Mouse (Mus musculus) kidney, embryonic 16.5 days (tissue): ENCODE results near the gene Ipmk. TPM values are rescaled to one million over a fixed set of nuclear protein-coding genes. Genes with fewer than 3 reads are reported as not detected.
A peak's percentile ranks its signal among the peaks of the same experiment; 100 is the strongest.
"Not testable (repeated sequence)": the region's sequence is repeated elsewhere in the genome, so short reads cannot be mapped to it uniquely, and the experiment has no call there.

Experiments
- ATAC-seq: fragments of 200-750 bp; cut with Nextera tagmentation; 2 replicates; pipeline ENCODE4 v1.8.0; 2017; ENCODE audit warnings: moderate TSS enrichment; ENCODE audit not compliant: low FRiP score, low TSS enrichment
- H3K27ac ChIP-seq: fragments of 300-500 bp; sonication (generic); 2 replicates; pipeline ENCODE4 v1.5.1; 2014; ENCODE audit warnings: low read length
- H3K27me3 ChIP-seq: fragments of 300-500 bp; sonication (generic); 2 replicates; pipeline ENCODE4 v1.6.1; 2014; ENCODE audit warnings: low read length, control low read depth, mixed read lengths; ENCODE audit not compliant: insufficient read depth
- H3K36me3 ChIP-seq: fragments of 300-500 bp; sonication (generic); 2 replicates; pipeline ENCODE4 v1.6.1; 2014; ENCODE audit warnings: low read length, control low read depth, mixed read lengths; ENCODE audit not compliant: insufficient read depth
- H3K4me1 ChIP-seq: fragments of 300-500 bp; sonication (generic); 2 replicates; pipeline ENCODE4 v1.6.1; 2014; ENCODE audit warnings: low read length, control low read depth, mixed read lengths; ENCODE audit not compliant: insufficient read depth
- H3K4me2 ChIP-seq: fragments of 300-500 bp; sonication (generic); replicated peaks from 2 replicates; pipeline ENCODE4 v1.6.1; 2014; ENCODE audit warnings: low read depth, low read length
- H3K4me3 ChIP-seq: fragments of 300-500 bp; sonication (generic); 2 replicates; pipeline ENCODE4 v1.5.1; 2014; ENCODE audit warnings: mild to moderate bottlenecking, low read length
- H3K9ac ChIP-seq: fragments of 300-500 bp; sonication (generic); replicated peaks from 2 replicates; pipeline ENCODE4 v1.6.1; 2014; ENCODE audit warnings: low read length
- H3K9me3 ChIP-seq: fragments of 300-500 bp; sonication (generic); 2 replicates; pipeline ENCODE4 v1.6.1; 2016; ENCODE audit warnings: low read length, control low read depth
- WGBS: fragments of 180-500 bp; shearing (Covaris S2); extraction: QIAGEN DNeasy Blood & Tissue Kit; methylation state at CpG from one replicate; pipeline ENCODE4 v1.1.7; 2014; 5-methylcytosine and 5-hydroxymethylcytosine counted together
- polyA plus RNA-seq: library from polyadenylated mRNA; unstranded; fragments of >200 nt; fragmentation: Nextera tagmentation; extraction: Ambion mirVana; gene quantifications from 2 replicates; pipeline ENCODE4 v1.2.1, GENCODE M21; 2015

Gene Ipmk
- polyA plus RNA-seq, 1 experiment from 2014 or later = 15.6 TPM

- Histone ChIP-seq H3K4me3 (0 out of 2 replicates have a peak overlapping the region, but pooled peaks have one; percentile 11), H3K27ac (peak overlapping the region; percentile 76)
- WGBS = 69% methylated on average over 29 of the region's 29 CpGs
Observed at GRCm38 (mm10) chr10:71381471-71382033, 34.0 kb downstream of the Ipmk start.

GRCm38 (mm10) chr10:71382109-71382508 is 34.5 kb downstream of the Ipmk start:
- Histone ChIP-seq H3K9me3 (no peaks in the 10 kb centered on the region), H3K27ac (peak overlapping the region; percentile 76), H3K36me3 (peaks cover 17% of the 10 kb centered on the region; the same call in 1 of the 2 replicates), H3K4me1 (peaks cover 32% of the 10 kb centered on the region), H3K4me3 (0 out of 2 replicates have a peak overlapping the region, but pooled peaks have one; percentile 11), H3K9ac (0 out of 2 replicates have a peak overlapping the region, but pooled peaks have one; percentile 37), H3K4me2 (peak overlapping the region; percentile 37), H3K27me3 (no peaks in the 10 kb centered on the region)
- 35% methylated on average over 7 of the region's 7 CpGs for WGBS
- ATAC-seq = peak; percentile 49; the same call in 1 of the 2 replicates

More at GRCm38 (mm10) chr10:71381471-71382033, 34.0 kb downstream of the Ipmk start:
- peak overlapping the region; percentile 37 for H3K4me2 ChIP-seq
- peaks cover 22% of the 10 kb centered on the region; the same call in 1 of the 2 replicates for H3K36me3 ChIP-seq
- no peak overlapping the region for H3K9ac ChIP-seq
- peaks cover 32% of the 10 kb centered on the region for H3K4me1 ChIP-seq
- H3K27me3 ChIP-seq = no peaks in the 10 kb centered on the region
- no peaks in the 10 kb centered on the region for H3K9me3 ChIP-seq
- ATAC-seq = no peak

- H3K4me1 ChIP-seq = peaks cover 32% of the 10 kb centered on the region
- no peaks in the 10 kb centered on the region for H3K9me3 ChIP-seq
- WGBS = 34% methylated on average over 8 of the region's 8 CpGs
- H3K9ac ChIP-seq = no peak overlapping the region
- H3K4me3 ChIP-seq = no peak overlapping the region
- no peak overlapping the region for H3K4me2 ChIP-seq
- H3K27ac ChIP-seq = peak overlapping the region; percentile 65; the same call in 1 of the 2 replicates
- no peaks in the 10 kb centered on the region for H3K27me3 ChIP-seq
- H3K36me3 ChIP-seq = peaks cover 14% of the 10 kb centered on the region; the same call in 1 of the 2 replicates
- no peak for ATAC-seq
Observed at GRCm38 (mm10) chr10:71382858-71383551, 35.4 kb downstream of the Ipmk start.

- 50% methylated on average over 6 of the region's 6 CpGs for WGBS
- peak overlapping the region; percentile 65; the same call in 1 of the 2 replicates for H3K27ac ChIP-seq
Observed at GRCm38 (mm10) chr10:71383552-71383924, 36.0 kb downstream of the Ipmk start.

GRCm38 (mm10) chr10:71384159-71385044 is 36.8 kb downstream of the Ipmk start:
- WGBS = 34% methylated on average over 19 of the region's 19 CpGs
- Histone ChIP-seq H3K4me2 (no peak overlapping the region), H3K4me1 (peaks cover 32% of the 10 kb centered on the region), H3K36me3 (0 out of 2 replicates have a peak, but pooled peaks cover 6% of the 10 kb centered on the region), H3K9me3 (no peaks in the 10 kb centered on the region), H3K9ac (no peak overlapping the region), H3K27me3 (no peaks in the 10 kb centered on the region), H3K4me3 (no peak overlapping the region), H3K27ac (peak overlapping the region; percentile 51; the same call in 1 of the 2 replicates)
- peak; percentile 71 for ATAC-seq

More at GRCm38 (mm10) chr10:71383552-71383924, 36.0 kb downstream of the Ipmk start:
- not testable (repeated sequence) for H3K9ac ChIP-seq, H3K27me3 ChIP-seq, H3K4me3 ChIP-seq, H3K4me2 ChIP-seq, H3K9me3 ChIP-seq, ATAC-seq
- Histone ChIP-seq H3K4me1 (peaks cover 32% of the 10 kb centered on the region), H3K36me3 (peaks cover 13% of the 10 kb centered on the region; the same call in 1 of the 2 replicates)

GRCm38 (mm10) chr10:71389311-71389710 is 41.7 kb downstream of the Ipmk start:
- Histone ChIP-seq H3K4me2 (no peak overlapping the region), H3K27me3 (no peaks in the 10 kb centered on the region), H3K27ac (no peak overlapping the region), H3K36me3 (no peaks in the 10 kb centered on the region), H3K9ac (no peak overlapping the region), H3K4me1 (peaks cover 10% of the 10 kb centered on the region), H3K4me3 (no peak overlapping the region), H3K9me3 (peaks cover 12% of the 10 kb centered on the region; the same call in 1 of the 2 replicates)
- no peak for ATAC-seq
- 86% methylated on average over 5 of the region's 5 CpGs for WGBS

- H3K4me3 ChIP-seq = no peak overlapping the region
- H3K27me3 ChIP-seq = no peaks in the 10 kb centered on the region
- peaks cover 4% of the 10 kb centered on the region; the same call in 1 of the 2 replicates for H3K9me3 ChIP-seq
- H3K4me2 ChIP-seq = no peak overlapping the region
- no peak for ATAC-seq
- WGBS = 85% methylated on average over 10 of the region's 10 CpGs
- H3K9ac ChIP-seq = no peak overlapping the region
- H3K27ac ChIP-seq = no peak overlapping the region
- H3K4me1 ChIP-seq = no peaks in the 10 kb centered on the region
- H3K36me3 ChIP-seq = no peaks in the 10 kb centered on the region
Observed at GRCm38 (mm10) chr10:71398383-71399145, 51.0 kb downstream of the Ipmk start.

GRCm38 (mm10) chr10:71399399-71399798 is 51.8 kb downstream of the Ipmk start:
- Histone ChIP-seq H3K9ac (no peak overlapping the region), H3K4me2 (no peak overlapping the region), H3K36me3 (no peaks in the 10 kb centered on the region), H3K27me3 (no peaks in the 10 kb centered on the region), H3K27ac (no peak overlapping the region), H3K4me1 (no peaks in the 10 kb centered on the region), H3K9me3 (no peaks in the 10 kb centered on the region), H3K4me3 (no peak overlapping the region)
- ATAC-seq = no peak
- WGBS = 61% methylated on average over 8 of the region's 8 CpGs

- Histone ChIP-seq H3K4me2 (no peak overlapping the region), H3K9ac (no peak overlapping the region), H3K36me3 (no peaks in the 10 kb centered on the region), H3K27me3 (no peaks in the 10 kb centered on the region), H3K4me1 (no peaks in the 10 kb centered on the region), H3K27ac (no peak overlapping the region), H3K4me3 (no peak overlapping the region), H3K9me3 (no peaks in the 10 kb centered on the region)
- ATAC-seq = no peak
- 84% methylated on average over 8 of the region's 8 CpGs for WGBS
Observed at GRCm38 (mm10) chr10:71399987-71400386, 52.4 kb downstream of the Ipmk start.
